Mouse (Mus musculus): ENCODE data around the gene Cd209b. TPM values are rescaled to one million over a fixed set of nuclear protein-coding genes. Genes with fewer than 3 reads are reported as not detected.

The Cd209b gene
- total RNA-seq, 1 experiment = not detected

- Histone ChIP-seq H3K36me3 (ENCODE audit: control insufficient read depth, insufficient read depth, low read length, poor library complexity, severe bottlenecking) (no peaks in the 10 kb centered on the region), H3K4me1 (ENCODE audit: control insufficient read depth in 2 of 2, insufficient read depth in 2 of 2, low read length in 2 of 2, poor library complexity in 1 of 2) (no peaks in the 10 kb centered on the region), H3K9ac (ENCODE audit: insufficient read depth, low read depth, low read length, poor library complexity, severe bottlenecking) (no peak overlapping the region), H3K27ac (ENCODE audit: insufficient read depth, low read depth, low read length, poor library complexity, severe bottlenecking) (no peak overlapping the region), H3K4me3 (ENCODE audit: insufficient read depth in 1 of 2, low read depth in 1 of 2, low read length in 2 of 2, poor library complexity in 1 of 2, severe bottlenecking in 1 of 2) (no peak overlapping the region), H3K9me3 (ENCODE audit: control insufficient read depth, insufficient read depth, low read depth, low read length) (no peaks in the 10 kb centered on the region)
- TF ChIP-seq ZC3H11A (IDR thresholded peaks at IDR 0.05; ENCODE audit: borderline replicate concordance, low read depth, low read length) (no peak), CHD2 (IDR thresholded peaks at IDR 0.05; ENCODE audit: low read depth, low read length) (no peak), HCFC1 (IDR thresholded peaks at IDR 0.05; ENCODE audit: borderline replicate concordance, insufficient read depth, low read length) (no peak), MAFK (IDR thresholded peaks at IDR 0.05; ENCODE audit: insufficient read depth, low read depth, low read length) (no peak), ZNF384 (IDR thresholded peaks at IDR 0.05; ENCODE audit: low read depth, low read length) (no peak)
- in situ Hi-C loops (cut with MboI; ENCODE audit: low sequenced_read_pairs in 2 of 2, unreplicated experiment in 2 of 2) = no loop called here
- no peak for DNase-seq (ENCODE audit: low read depth, low spot score)
Observed at GRCm38 (mm10) chr8:3876121-3876520, 50.5 kb downstream of the Cd209b start.

Other genes starting within 250 kb of the Cd209b start
- gene Fcer2a, start 232.7 kb downstream of the Cd209b start, total RNA-seq (2012; rRNA removed) = 0.16 and 0.18 TPM in 2 replicates
- not detected in 2 replicates for gene Clec4g, start 206.2 kb downstream of the Cd209b start, total RNA-seq (2012; rRNA removed)
- gene Cd209a, start 177.9 kb downstream of the Cd209b start, total RNA-seq (2012; rRNA removed) = not detected in 2 replicates
- gene Cd209e, start 72.5 kb downstream of the Cd209b start, total RNA-seq (2012; rRNA removed) = 0.13 TPM in 1 of 2 replicates, not detected in the other
- not detected in 2 replicates for gene Cd209d, start 48.3 kb downstream of the Cd209b start, total RNA-seq (2012; rRNA removed)
- 0.74 and 1.7 TPM in 2 replicates for gene Cd209c, start 27.9 kb upstream of the Cd209b start, total RNA-seq (2012; rRNA removed)
- gene Cd209f, start 179.0 kb upstream of the Cd209b start, total RNA-seq (2012; rRNA removed) = 0.54 TPM in 1 of 2 replicates, not detected in the other
- gene Cd209g, start 207.3 kb upstream of the Cd209b start, total RNA-seq (2012; rRNA removed) = 0.18 TPM in 1 of 2 replicates, not detected in the other
- gene Evi5l, start 239.7 kb upstream of the Cd209b start, total RNA-seq (2012; rRNA removed) = 5.2 and 6.2 TPM in 2 replicates

Measured in ES-E14 (cell line).